Mouse (Mus musculus): ENCODE data around the gene Eif6.

GRCm38 (mm10) chr2:155852536-155852935 is 25.8 kb upstream of the Eif6 start:
- no peak for TF ChIP-seq ZKSCAN1 (IDR thresholded peaks at IDR 0.05; ENCODE audit: borderline replicate concordance, low read depth, low read length)
- TF ChIP-seq CTCF (conservative IDR thresholded peaks at IDR 0.05 in 1 of 2, IDR thresholded peaks at IDR 0.05 in 1 of 2; ENCODE audit: low read depth in 2 of 2, low read length in 2 of 2): no peak
- no peak for TF ChIP-seq EP300 (IDR thresholded peaks at IDR 0.05; ENCODE audit: low read length)
- no peak for TF ChIP-seq USF1 (IDR thresholded peaks at IDR 0.05; ENCODE audit: low read depth, low read length)
- no peak for TF ChIP-seq ETS1 (conservative IDR thresholded peaks at IDR 0.05; ENCODE audit: low read depth, low read length)
- no peak for TF ChIP-seq POLR2A (IDR thresholded peaks at IDR 0.05; ENCODE audit: low read depth, low read length)
- no peak for TF ChIP-seq KAT2A (IDR thresholded peaks at IDR 0.05; ENCODE audit: insufficient replicate concordance, low read length)
- TF ChIP-seq ELF1 (IDR thresholded peaks at IDR 0.05; ENCODE audit: low read depth, low read length): no peak
- no peak for TF ChIP-seq RCOR1 (conservative IDR thresholded peaks at IDR 0.05; ENCODE audit: low read depth, low read length)
- no peak for TF ChIP-seq POLR2AphosphoS2 (IDR thresholded peaks at IDR 0.05; ENCODE audit: low read depth, low read length)
- no peak for TF ChIP-seq TBP (conservative IDR thresholded peaks at IDR 0.05; ENCODE audit: low read depth, low read length)

Data from CH12.LX (cell line).